Mouse (Mus musculus) left cerebral cortex, adult 11 months (tissue): ENCODE results near the gene Slc22a12.
A peak's percentile ranks its signal among the peaks of the same experiment; 100 is the strongest.

Experiments
- DNase-seq: peaks from one replicate; pipeline ENCODE4 v3.0.0; 2022; ENCODE audit warnings: low spot score

Slc22a12 gene

GRCm38 (mm10) chr19:6516153-6516552, 26.7 kb downstream of the Slc22a12 start:
- DNase-seq, result no peak

GRCm38 (mm10) chr19:6515448-6515847, 27.4 kb downstream of the Slc22a12 start:
- DNase-seq, result no peak

- DNase-seq, result no peak
Measured at GRCm38 (mm10) chr19:6514940-6515339, 27.9 kb downstream of the Slc22a12 start.

GRCm38 (mm10) chr19:6513389-6514139, 29.3 kb downstream of the Slc22a12 start:
- DNase-seq, result no peak

- DNase-seq, result no peak
Measured at GRCm38 (mm10) chr19:6510546-6510945, 32.3 kb downstream of the Slc22a12 start.

DNA sequence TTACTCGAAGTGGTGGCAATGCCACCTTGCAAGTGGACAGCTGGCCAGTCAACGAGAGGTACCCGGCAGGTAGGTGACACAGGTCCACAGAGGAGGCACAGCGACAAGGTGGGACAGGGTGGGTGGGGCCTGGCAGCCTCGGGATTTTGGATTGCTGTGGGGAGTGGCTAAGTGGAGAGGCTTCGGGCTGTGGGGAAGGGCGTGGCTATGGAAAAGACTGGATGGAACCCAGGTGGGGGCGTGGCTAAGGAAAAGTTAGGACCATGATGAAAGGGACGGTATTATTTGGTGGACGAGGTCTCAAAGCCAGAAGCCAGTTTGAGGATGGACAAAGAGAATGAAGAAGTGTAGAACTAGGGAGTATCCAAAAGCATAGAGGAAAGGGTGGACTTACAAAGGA, 33.0 kb downstream of the Slc22a12 start:
- DNase-seq, result no peak

DNA sequence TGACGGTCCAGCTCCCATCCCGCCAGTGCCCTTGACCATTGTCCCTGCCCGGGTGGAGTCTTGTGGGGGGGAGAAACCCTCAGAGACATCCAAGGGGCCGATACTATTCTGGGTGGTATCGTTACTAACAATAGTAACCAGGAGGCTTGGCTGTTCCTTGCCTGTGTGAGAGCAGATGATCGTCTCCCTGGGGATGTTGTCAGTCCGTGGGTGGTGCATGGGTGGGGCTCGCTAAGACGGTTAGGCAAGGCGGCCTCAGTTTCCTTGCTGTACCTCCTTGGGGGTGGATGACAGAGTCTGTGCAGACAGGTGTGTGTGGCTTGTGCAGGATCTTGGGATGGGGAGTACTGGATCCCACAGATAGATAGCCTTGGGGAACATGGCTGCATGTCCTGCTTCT, 35.4 kb downstream of the Slc22a12 start:
- DNase-seq, result no peak

DNA sequence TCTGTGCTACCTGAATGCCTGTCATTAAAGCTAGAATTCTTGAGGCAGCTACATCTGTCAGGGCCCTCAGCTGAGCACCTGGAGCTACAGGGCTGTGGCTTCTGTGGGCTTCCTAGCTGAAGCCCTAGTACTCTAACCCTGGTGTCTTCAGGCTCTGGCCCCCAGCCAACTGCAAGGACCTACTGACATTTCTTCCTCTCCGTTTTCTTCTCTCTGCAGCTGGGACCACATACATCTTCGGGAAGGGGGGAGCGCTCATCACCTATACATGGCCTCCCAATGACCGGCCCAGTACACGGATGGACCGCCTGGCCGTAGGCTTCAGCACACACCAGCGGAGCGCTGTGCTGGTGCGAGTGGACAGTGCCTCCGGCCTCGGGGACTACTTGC, 38.2 kb downstream of the Slc22a12 start:
- no peak for DNase-seq

GRCm38 (mm10) chr19:6503926-6504655, 38.7 kb downstream of the Slc22a12 start:
- no peak for DNase-seq

GRCm38 (mm10) chr19:6502543-6503319, 40.1 kb downstream of the Slc22a12 start:
- no peak for DNase-seq

- DNase-seq, result peak; percentile 76
Measured at GRCm38 (mm10) chr19:6502035-6502541, 40.7 kb downstream of the Slc22a12 start.

DNA sequence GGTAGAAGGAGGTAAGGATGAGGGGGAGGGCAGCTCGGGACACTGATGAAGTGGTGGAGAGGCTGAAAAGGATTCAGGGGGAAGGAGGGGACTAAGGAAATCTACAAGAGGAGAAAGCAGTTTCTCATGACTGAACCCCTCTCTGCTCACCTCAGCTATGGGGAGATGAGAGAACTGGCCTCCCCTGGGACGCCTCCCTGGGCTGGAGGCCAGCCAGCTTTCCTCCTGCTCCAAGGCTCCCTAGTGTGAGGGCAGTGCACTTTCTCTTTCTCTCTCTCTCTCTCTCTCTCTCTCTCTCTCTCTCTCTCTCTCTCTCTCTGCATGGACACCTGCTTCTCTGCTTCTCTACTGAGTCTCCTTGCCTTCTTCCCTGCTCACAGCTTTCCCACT, 42.2 kb downstream of the Slc22a12 start:
- no peak for DNase-seq

DNA sequence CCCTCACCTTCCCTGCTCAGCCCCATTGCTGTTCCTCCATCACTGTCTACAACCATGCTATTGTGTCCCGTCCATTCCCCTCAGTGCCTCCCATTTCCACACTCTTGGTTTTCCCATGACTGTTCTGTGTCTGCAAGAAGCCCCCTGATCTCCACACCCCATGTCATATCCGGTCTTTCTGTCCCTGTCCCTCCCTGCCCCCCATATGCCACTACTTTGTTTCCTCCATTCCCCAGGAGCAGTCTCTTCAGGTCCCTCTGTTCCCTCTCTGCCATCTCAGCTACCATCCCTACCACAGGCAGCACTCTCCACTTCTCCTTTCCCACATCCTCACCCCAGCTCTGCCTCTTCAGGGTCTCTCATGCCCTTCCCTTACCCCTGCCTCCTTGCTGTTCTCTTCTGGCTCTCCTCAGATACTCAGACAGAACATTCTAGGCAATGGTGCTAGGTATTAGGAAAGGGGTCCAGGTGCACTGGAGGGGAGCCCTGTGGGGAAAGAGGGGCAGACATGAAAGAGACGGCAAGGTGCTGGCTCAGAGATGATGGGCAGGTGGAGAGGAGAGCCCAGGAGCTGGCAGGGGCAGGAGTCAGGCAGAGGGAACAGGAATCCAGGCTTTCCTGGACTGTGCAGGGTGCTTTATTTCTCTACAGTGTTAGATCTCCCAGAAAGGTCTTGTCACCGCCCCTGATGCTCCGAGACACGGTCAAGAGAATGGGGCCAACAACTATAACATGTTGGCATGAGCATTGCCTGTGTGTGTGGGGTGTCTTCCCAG, 42.8 kb downstream of the Slc22a12 start:
- no peak for DNase-seq

- DNase-seq, result no peak
Measured at GRCm38 (mm10) chr19:6498350-6499131, 44.3 kb downstream of the Slc22a12 start.

- no peak for DNase-seq
Measured at GRCm38 (mm10) chr19:6497803-6498202, 45.0 kb downstream of the Slc22a12 start.

- no peak for DNase-seq
Measured at GRCm38 (mm10) chr19:6497150-6497801, 45.6 kb downstream of the Slc22a12 start.

DNA sequence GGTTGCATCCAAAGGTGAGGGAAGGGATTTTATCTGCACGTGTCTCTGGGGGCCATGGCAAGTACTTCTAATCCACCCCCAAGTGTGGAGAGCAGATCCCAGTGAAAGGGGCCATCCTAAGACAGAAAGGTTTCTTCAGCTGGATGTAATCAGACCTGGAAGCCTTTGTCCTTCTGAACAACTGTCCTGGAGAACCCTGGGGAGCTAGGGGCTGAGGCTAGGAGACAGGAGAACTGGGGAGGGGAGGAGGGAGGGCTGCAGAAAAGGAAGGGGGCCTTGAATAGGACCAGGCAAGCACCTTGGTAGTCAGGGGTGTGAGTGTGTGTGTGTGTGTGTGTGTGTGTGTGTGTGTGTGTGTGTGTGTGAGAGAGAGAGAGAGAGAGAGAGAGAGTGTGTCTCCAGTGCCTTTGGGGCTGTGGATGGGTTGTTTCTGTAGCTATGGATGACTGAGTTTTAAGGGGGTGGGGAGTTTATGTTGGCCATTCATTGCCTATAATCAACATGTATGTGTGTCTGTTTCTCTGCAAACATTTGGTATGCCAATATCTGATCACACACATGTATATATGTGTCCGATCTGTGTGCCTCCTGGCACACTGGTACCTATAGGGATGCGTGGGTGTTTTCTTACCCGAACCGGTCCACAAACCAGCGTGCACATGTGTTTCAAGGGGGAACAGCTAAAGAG, 46.2 kb downstream of the Slc22a12 start:
- no peak for DNase-seq

GRCm38 (mm10) chr19:6495714-6496113, 47.1 kb downstream of the Slc22a12 start:
- no peak for DNase-seq

DNA sequence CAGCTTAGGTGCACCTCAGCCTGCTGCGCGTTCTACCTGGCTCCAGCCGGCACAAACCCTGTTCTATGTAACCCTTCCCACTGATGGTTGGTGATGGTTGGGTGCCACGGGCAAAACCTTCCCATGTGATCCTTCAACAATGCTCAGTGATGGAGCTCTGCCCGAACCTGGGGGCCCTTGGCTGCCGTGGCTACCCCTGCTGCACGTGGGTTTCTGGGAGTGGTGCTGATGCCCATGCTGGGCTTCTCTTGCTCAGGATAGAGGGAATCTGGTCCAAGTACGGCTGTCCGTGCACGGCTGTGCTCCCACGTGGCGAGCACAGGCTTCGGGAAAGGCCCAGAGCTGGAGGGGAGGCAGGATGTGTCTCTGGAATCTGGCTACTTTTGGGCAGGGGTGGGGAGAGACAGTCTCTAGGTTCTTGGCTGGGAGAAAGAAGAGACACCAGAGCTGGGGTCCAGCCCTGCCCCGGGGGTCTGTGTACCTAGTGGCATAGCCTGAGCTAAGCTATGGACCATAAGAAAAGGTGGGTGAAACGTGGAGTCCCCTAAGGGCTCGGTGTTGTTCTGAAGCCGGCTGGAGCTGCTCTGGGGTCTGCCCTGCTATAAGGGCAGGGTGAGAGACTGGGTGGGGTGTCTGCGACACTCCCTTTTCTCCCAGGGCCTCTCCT, 48.2 kb downstream of the Slc22a12 start:
- DNase-seq, result no peak
